Mouse (Mus musculus) cerebellum, adult 9-11 months (tissue): ENCODE results near the gene Gmeb1.
A peak's percentile ranks its signal among the peaks of the same experiment; 100 is the strongest.
"Not testable (repeated sequence)": the region's sequence is repeated elsewhere in the genome, so short reads cannot be mapped to it uniquely, and the experiment has no call there.

Experiments
- DNase-seq: peaks from one replicate; pipeline ENCODE4 v3.0.0; 2022

Gene Gmeb1

DNA sequence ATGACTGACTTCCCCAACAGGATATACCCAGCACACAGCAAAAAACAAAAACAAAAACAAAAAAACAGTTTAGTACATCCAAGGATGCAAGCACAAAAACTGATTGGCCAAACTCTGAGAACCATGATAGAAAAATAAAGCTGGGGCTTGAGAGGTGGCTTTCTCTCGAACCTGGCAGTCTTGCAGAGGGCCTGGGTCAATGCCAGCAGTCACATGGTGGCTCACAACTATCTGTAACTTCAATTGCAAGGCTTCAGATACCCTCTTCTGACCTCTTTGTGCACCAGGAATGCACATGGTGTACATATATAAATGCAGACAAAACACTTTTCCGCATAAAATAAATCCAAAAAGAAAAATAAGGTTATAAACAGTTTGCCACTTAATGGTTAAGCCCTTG is 11.8 kb upstream of the Gmeb1 start:
- peak; percentile 36 for DNase-seq

DNA sequence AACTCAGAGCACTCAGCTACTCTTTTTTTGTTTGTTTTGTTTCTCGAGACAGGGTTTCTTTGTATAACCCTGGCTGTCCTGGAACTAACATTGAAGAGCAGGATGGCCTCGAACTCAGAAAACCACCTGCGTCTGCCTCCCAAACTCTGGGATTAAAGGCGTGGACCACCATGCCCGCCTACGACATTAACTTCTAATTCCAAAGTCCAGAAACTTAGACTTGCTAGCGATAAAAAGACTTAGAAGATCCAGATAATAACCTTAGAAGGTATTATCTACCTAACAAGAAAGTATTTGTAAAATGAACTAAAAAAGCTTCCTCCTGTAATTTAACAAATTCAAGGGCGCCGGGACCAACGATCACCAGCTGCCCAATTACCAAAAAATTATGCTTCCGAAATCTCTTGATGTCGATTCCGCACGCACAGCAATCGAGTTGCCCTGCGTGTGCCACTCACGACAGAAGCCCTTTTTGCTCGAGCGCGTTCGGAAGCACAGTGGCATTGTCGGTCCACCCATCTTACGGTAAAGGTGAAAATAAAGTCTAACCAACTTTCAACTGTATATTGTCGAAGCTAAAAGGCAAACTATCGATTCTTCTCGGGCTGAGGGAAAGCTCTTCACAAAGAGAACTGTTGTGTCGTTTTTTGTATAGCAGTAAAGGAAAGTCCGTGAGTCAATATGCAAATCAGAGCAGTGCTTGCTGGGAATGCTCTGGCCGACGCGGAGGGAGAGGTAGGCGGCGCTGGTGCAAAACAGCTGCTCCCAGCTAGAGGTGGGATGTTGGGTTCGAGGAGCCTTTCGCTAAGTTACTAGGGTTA is 8.5 kb upstream of the Gmeb1 start:
- peak; percentile 87 for DNase-seq

DNA sequence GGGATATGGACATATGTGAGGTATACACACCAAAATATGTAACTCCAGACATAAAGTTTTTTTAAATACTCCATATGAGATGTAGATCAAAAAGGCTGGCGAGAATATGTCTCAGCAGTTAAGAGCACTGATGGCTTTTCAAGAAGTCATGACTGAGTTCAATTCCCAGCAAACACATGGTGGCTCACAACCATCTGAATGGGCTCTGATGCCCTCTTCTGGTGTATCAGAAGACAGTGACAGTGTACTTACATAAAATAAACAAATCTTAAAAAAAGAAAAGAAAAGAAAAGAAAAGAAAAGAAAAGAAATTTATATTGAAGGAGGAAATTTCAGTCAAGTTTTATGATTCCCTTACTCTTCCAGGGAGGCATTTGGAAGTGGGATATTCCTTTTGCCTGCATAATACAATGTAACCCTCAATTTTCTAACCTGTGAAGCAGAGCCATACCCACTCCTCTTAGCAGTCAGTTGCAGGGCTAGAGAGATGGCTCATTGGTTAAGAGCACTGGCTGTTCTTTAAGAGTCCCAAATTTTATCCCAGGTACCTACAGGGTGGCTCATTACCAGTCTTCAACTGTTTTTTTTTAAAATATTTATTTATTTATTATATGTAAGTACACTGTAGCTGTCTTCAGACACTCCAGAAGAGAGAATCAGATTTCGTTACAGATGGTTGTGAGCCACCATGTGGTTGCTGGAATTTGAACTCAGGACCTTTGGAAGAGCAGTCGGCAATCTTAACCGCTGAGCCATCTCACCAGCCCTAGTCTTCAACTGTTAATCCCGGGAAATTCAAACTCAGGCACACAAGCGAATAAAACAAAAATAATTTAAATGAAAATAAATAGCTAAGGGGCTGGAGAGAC is 7.7 kb upstream of the Gmeb1 start:
- DNase-seq: no peak

GRCm38 (mm10) chr4:132266835-132267349 is 5.5 kb upstream of the Gmeb1 start:
- DNase-seq: no peak

- DNase-seq: no peak
These were observed 1.9 kb upstream of the Gmeb1 start for GRCm38 (mm10) chr4:132263313-132263712.

GRCm38 (mm10) chr4:132262358-132262616 is 885 bp upstream of the Gmeb1 start:
- DNase-seq: no peak

GRCm38 (mm10) chr4:132260404-132261379 is 710 bp downstream of the Gmeb1 start:
- DNase-seq: peak; percentile 59

DNA sequence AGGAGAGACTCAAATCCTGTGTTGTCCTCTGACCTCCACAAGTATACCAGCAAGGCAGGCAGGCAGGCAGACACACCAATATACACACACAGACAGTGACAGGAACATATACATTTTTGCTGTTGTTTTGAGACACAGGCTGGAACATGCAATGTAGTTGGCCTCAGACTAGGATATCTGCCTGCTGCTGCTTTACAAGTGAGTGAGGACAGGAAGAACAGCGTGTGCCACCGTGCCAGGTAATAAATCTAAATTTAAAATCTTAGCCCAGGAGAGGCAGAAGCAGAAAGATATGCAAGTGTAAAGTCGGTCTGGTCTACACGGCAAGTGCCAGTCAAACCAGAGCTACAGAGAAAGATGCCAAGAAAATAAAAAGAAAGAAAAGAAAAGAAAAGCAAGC is 2.2 kb downstream of the Gmeb1 start:
- DNase-seq: no peak

DNA sequence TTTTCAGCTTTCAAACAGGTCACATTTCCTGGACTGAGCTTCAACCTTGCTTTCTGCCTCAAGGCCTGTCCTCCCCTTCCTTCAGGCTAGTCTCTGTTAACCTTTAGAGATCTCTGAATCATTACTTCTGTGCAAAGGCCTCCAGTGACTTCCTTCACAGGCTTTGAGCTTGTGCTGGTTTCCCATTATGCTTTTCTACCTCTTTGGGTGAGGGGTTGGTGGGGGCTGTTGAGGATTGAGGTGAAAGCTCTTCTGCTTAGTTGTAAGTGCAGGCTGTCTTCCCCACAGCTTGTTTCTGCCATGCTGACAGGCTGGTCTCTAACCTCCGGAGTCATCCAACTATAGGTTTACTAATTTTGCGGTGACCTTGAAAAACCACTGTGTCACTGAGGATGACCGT is 5.0 kb downstream of the Gmeb1 start:
- no peak for DNase-seq

DNA sequence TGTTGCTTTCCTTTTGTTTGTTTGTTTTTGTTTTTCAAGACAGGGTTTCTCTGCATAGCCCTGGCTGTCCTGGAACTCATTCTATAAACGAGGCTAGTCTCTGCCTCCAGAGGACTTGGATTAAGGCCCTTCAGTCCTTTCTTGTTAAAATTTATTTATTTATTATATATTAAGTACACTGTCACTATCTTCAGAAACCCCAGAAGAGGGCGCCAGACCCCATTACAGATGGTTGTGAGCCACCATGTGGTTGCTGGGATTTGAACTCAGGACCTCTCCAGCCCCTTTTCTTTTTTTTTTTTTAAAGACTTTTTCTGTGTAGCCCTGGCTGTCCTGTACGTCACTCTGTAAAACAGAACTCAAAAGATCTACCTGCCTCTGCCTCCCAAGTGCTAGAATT is 6.4 kb downstream of the Gmeb1 start:
- DNase-seq: no peak

- DNase-seq: no peak
These were observed 7.8 kb downstream of the Gmeb1 start for GRCm38 (mm10) chr4:132253622-132254021.

DNA sequence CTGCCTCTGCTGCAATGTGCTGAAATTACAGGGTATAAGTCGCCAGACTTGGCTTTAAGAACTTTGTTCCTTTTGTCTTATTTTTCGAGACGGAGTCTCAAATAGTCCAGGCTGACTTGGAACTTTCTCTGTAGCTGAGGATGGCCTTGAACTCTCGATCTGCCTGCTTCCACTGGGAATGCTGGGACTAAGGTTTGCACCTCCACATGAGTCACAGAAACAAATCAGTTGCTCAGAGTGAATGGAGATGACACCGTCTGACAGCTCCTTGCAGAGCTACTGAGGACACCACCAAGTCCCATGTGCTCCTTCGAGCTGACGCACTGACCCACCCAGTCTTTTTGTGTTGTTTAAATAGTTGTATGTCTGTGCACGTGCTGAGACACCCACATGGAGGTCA is 8.3 kb downstream of the Gmeb1 start:
- DNase-seq: no peak

- DNase-seq: no peak
These were observed 9.8 kb downstream of the Gmeb1 start for GRCm38 (mm10) chr4:132251596-132251995.

DNA sequence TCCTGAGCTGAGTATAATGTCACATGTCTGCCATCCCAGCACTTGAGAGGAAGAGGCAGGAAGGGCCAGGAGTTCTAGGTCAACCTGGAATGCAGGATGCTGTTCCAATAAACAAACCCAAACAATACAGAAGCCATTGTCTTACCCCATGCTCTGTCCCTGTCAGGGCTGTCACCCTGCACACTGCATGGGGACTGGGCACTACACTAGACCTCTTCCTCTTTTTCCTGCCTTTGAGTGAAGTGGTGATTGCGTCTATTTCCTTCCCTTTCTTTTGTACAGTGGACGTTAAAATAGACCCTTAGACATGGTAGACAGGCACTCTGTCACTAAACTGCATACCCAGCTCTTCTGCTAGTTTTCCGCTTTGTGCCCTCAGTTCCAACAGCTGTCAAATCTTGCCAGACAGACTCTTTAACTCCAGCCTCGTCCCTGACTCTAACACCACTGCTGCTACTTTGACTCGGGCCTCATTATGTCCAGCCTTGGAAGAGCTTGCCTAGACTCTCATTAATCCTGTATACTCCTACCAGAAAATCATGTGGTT is 13.9 kb downstream of the Gmeb1 start:
- no peak for DNase-seq

DNA sequence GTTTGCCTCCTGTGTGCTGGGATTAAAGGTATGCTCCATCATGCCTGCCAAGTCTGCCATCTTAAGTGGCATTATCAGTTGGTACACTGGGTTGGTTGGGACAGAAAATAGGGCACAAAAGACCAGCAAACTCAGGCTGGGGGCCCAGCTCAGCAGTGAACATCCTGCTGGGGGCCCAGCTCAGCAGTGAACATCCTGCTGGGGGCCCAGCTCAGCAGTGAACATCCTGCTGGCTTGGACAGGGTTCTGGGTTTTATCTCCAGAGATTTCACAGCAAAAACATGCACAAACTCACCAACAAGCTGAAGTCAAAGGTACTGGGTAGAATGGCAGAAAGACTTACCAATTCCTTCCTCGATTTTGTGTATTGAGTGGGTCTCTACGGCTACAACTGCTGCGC is 15.8 kb downstream of the Gmeb1 start:
- no peak for DNase-seq

- DNase-seq: no peak
These were observed 20.2 kb downstream of the Gmeb1 start for GRCm38 (mm10) chr4:132241208-132241607.

GRCm38 (mm10) chr4:132240367-132240766 is 21.0 kb downstream of the Gmeb1 start:
- DNase-seq: no peak

DNA sequence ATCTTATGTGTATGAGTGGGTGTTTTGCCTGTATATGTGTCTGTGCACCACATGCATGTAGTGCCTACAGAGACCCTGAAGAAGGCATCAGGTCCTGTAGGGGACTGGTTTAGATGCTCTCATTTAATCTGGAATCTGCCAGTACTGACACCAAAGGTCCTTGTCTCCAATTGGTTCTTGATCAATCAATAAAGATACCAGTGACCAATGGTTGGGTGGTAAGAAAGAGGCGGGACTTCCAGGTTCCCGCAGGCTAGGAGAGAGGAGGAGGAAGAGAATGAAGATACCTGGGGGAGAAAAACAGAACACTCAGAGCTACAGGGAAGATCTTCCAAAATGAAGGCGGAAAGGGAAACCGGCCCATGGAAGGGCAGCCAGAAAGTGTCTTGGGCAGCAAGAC is 23.0 kb downstream of the Gmeb1 start:
- no peak for DNase-seq

DNA sequence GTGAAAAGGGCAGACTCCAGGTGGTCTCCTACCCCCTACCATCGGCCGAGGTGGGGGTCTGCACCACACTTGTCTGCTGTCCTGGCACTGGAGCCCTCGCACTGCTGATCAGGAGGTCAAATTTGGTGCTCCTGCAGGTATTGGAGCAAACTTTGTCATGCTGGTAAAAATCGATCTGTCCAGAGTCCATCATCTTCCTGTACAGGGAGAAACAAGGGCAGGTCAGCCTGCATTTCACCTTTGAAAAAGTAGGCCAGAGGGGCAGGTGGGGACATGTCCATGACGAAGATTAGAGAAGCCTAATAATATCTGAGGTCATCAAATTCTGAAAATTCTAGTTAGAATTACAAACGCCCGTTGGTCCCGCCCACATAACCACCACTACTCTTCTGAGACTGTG is 26.7 kb downstream of the Gmeb1 start:
- DNase-seq: no peak

GRCm38 (mm10) chr4:132230422-132230821 is 31.0 kb downstream of the Gmeb1 start:
- no peak for DNase-seq

- DNase-seq: not testable (repeated sequence)
These were observed 39.4 kb downstream of the Gmeb1 start for GRCm38 (mm10) chr4:132222001-132222400.

- DNase-seq: not testable (repeated sequence)
These were observed 43.0 kb downstream of the Gmeb1 start for GRCm38 (mm10) chr4:132218439-132218838.

DNA sequence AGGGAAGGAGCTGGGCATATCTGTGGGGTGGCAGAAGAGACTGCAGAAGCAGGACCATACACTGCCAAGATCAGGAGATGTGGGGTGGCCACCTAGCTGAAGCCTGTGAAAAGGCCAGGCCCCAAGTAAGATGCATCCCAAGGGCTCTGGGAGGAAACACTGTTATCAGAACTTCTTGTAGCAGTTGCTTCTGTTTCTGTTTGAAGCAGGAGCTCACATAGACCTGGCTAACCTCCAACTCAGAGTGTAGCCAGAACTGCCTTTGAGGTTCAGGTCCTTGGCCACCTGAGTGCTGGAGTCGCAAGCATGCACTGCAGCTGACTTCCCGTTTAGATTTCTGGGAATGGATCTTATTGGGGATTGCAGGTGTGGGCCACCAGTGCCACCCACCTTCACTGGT is 43.6 kb downstream of the Gmeb1 start:
- DNase-seq: no peak
